Mouse (Mus musculus): Measurements from ENCODE around the gene Rbks. TPM values are rescaled to one million over a fixed set of nuclear protein-coding genes. Genes with fewer than 3 reads are reported as not detected.

Gene Rbks
- total RNA-seq, 2 experiments from 2014 or later = 3.9 to 5.9 TPM

DNA sequence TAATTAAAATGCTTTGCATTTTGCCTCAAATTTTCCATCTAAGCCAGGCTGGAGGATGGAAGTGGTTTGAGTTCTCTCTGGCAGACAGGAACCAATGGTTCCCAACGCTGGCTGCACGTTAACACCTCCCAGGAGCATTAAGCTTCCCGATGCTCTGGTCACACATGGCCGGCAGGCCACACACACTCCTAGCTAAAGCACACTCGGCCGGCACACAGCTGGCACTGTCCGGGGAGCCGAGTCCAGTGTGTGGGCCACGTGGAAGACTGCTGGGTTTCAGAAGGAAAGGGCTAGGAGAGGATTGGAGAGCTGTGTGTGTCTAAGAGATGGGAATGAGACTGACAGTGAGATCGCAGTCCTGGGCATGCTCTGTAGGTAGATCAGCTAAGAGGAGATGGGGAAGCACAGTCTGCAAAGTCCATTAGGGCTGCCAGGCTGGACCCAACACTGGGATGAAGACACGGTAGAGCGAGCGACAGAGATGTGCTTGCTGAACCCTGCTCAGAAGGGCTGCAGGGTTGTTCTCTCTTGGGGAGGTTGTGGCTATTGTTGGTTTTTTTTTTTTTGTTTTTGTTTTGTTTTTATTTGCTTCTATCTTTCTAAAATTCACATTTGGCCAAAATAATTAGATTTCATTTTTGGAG lies 29.0 kb downstream of the Rbks start:
- Histone ChIP-seq H3K27ac (no peak overlapping the region), H3K4me3 (no peak overlapping the region)
- intact Hi-C loops (cut with DNase I) = no loop called here
- TF ChIP-seq CTCF (IDR thresholded peaks at IDR 0.05) = no peak
- no peak for DNase-seq

DNA sequence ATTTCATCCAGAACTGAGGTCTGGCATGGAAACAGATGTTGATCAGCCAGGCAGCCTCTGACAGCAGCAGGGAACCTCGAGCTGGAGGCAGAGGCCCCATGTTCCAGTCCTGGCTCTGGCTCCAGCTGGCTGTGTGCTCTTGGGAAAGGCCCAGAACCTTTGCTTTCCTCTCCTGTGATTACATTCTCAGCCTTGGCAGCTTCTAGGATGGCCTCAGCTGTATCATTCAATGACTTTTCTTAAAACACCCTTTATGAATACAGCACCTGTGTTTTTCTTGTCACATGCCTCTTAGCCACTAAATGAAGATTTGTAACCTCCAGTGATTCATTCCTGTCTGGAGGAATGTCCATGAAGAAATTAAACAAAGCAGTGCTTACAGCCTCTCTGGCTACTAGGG lies 31.3 kb downstream of the Rbks start:
- no peak for TF ChIP-seq CTCF (IDR thresholded peaks at IDR 0.05)
- intact Hi-C loops (cut with DNase I) = no loop called here
- Histone ChIP-seq H3K27ac (no peak overlapping the region; the same call in 1 of the 2 replicates), H3K4me3 (no peak overlapping the region)
- peak; percentile 48 for DNase-seq

DNA sequence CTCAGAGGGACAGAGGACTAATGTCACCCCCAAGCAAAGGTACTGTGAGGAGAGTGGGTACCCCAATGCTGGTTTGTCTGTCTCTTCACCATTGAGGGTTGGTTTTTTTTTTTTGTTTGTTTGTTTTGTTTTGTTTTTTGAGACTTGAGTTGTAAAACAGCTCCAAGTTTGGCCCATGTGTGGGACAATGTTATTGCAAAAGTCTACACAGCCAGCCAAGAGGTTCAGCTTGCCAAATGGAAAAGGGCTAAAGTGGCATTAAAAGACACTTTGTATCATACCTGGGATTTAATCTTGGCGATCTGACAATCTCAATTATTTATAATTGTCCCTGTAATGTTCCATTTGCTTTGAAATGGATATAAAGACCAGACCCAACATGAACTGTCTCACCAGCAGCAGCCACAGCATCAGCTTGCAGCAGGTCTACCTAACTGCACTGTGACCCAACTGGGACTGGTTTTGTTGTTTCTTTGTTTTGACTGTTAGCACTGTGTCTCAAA lies 41.7 kb downstream of the Rbks start:
- Histone ChIP-seq H3K4me3 (no peak overlapping the region), H3K27ac (no peak overlapping the region)
- no peak for TF ChIP-seq CTCF (IDR thresholded peaks at IDR 0.05)
- no peak for DNase-seq
- intact Hi-C loops (cut with DNase I) = no loop called here

DNA sequence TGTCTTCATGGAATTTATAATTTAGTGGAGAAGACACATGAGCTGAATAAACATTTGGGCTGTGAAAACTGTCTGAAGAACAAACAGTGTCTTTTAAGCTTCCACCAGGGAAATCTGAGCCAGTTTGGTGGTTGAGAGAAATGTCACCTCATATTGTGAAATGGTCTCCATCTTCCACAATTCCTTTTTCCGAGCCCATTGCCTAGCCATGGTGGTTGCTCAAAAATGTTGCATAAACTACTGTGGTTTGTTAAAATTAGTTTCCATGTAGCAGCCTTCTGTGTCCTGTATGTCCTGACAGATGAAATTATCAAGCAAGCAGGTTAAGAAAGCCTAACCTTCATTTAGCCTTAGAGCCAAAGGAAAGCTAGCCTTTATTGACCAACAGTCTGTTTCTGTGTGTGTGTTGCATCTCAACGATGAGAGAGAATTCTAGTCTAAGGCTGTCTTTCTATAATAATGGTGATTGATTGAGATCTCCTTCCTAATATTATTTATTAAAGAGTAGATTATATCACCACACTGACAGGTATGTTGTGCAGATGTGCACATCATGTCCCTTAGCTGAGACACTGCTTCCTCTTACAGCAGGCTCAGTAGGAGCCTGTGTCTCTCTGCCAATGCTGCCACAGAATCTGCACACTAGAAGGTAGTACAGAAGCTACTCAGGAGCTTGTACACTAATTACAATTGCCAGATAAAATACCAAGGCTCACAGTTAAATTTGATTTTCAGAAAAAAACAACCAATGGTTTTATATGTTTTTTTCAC lies 46.7 kb downstream of the Rbks start:
- H3K27ac ChIP-seq = no peak overlapping the region
- intact Hi-C loops (cut with DNase I) = no loop called here
- H3K4me3 ChIP-seq = no peak overlapping the region
- DNase-seq = no peak
- TF ChIP-seq CTCF (IDR thresholded peaks at IDR 0.05) = no peak

- intact Hi-C loops (cut with DNase I) = no loop called here
- TF ChIP-seq CTCF (IDR thresholded peaks at IDR 0.05) = no peak
Measured at GRCm38 (mm10) chr5:31647327-31647726, 50.1 kb downstream of the Rbks start.

GRCm38 (mm10) chr5:31646574-31646973 lies 50.9 kb downstream of the Rbks start:
- no peak for DNase-seq
- intact Hi-C loops (cut with DNase I) = no loop called here

More at GRCm38 (mm10) chr5:31647327-31647726, 50.1 kb downstream of the Rbks start:
- no peak overlapping the region for H3K27ac ChIP-seq
- H3K4me3 ChIP-seq = no peak overlapping the region
- DNase-seq = no peak

DNA sequence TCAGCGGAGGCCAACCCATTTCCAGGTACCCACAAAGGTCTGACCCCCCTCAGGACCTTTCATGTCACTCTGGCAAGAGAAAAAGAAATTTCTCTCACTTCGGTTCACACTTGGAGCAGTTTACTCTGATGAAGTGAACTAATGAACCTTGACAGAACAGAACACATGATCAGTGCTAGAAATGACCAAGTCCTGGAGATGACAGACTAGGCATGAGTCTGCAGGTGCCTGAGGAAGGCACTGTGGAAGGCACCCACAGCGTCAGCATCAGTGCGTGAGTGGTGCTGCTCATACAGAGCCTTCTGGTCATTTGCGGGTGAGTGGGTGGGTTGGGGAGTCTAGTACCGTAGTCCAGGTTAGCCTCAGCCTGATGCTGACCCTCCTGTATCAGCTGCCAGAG lies 51.6 kb downstream of the Rbks start:
- no peak overlapping the region for H3K4me3 ChIP-seq
- DNase-seq = no peak
- H3K27ac ChIP-seq = no peak overlapping the region
- no peak for TF ChIP-seq CTCF (IDR thresholded peaks at IDR 0.05)
- intact Hi-C loops (cut with DNase I) = no loop called here

More at GRCm38 (mm10) chr5:31646574-31646973, 50.9 kb downstream of the Rbks start:
- Histone ChIP-seq H3K4me3 (no peak overlapping the region), H3K27ac (no peak overlapping the region)
- no peak for TF ChIP-seq CTCF (IDR thresholded peaks at IDR 0.05)

GRCm38 (mm10) chr5:31644847-31645246 lies 52.6 kb downstream of the Rbks start:
- intact Hi-C loops (cut with DNase I) = no loop called here
- Histone ChIP-seq H3K4me3 (no peak overlapping the region), H3K27ac (peak overlapping the region; percentile 71)
- DNase-seq = peak; percentile 33
- no peak for TF ChIP-seq CTCF (IDR thresholded peaks at IDR 0.05)

DNA sequence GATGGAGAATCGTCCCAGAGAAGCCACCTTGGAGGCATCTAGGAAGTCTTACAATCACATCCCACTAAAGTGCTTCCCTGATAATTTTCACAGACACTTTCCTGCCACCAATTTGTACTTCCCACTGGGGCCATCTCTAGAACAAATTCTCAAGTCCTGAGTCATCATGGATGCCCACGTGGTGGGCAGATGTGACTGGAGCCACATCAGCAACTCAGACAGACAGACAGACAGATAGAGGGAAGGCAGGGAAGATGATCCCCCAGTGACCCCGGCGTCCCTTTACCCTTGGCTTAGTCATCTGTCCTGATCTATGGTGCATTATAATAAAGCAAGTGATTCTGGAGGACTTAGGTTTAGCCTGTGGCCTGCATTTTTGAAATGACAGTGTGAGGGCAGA lies 53.2 kb downstream of the Rbks start:
- intact Hi-C loops (cut with DNase I) = no loop called here
- no peak for TF ChIP-seq CTCF (IDR thresholded peaks at IDR 0.05)
- no peak overlapping the region for H3K4me3 ChIP-seq
- H3K27ac ChIP-seq = peak overlapping the region; percentile 71
- DNase-seq = no peak

- intact Hi-C loops (cut with DNase I) = no loop called here
- no peak overlapping the region for H3K4me3 ChIP-seq
- no peak for DNase-seq
- TF ChIP-seq CTCF (IDR thresholded peaks at IDR 0.05) = no peak
- no peak overlapping the region for H3K27ac ChIP-seq
Measured at GRCm38 (mm10) chr5:31642300-31642699, 55.1 kb downstream of the Rbks start.

DNA sequence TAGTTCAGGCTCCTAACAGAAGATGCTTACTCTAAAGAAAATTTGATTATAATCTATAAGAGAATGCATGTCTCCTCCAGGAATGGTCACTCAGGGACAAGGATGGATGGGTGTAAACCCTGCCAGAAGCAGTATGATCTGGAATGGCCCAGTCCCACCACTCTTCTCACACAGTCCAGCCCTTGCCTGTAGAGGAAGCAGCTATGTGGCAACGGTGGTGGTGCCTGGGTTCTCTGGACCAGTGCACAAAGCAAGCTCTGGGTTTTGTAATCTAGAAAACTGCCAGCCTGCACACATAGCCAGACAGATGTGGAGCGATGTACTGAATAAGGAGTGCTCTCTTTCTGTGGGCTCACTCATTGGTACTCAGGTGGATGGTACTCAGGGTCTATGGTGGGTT lies 56.9 kb downstream of the Rbks start:
- no peak for TF ChIP-seq CTCF (IDR thresholded peaks at IDR 0.05)
- Histone ChIP-seq H3K4me3 (no peak overlapping the region), H3K27ac (no peak overlapping the region)
- no peak for DNase-seq
- intact Hi-C loops (cut with DNase I) = no loop called here

- no peak for TF ChIP-seq CTCF (IDR thresholded peaks at IDR 0.05)
- Histone ChIP-seq H3K4me3 (no peak overlapping the region), H3K27ac (peak overlapping the region; percentile 63)
- intact Hi-C loops (cut with DNase I) = no loop called here
- no peak for DNase-seq
Measured at GRCm38 (mm10) chr5:31636636-31637253, 60.7 kb downstream of the Rbks start.

DNA sequence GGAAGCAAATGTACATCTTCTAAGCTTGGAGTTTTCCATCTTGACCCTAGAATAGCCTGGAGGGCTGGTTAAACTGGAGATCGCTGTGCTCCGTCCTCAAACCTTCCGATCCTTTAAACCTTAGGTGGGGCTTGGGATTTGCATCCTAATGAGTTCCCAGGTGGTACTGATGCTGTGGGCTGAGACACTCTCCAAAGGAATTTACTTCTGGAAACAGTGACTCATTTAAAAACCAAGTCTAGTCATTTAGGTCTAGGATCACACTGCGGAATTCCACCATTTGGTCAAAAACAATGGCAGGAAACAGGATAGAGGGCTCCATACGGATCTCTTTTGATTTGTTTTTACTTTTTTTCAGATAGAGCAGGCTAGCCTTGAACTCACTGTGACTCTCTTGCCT lies 62.7 kb downstream of the Rbks start:
- Histone ChIP-seq H3K4me3 (no peak overlapping the region), H3K27ac (no peak overlapping the region; the same call in 1 of the 2 replicates)
- no peak for TF ChIP-seq CTCF (IDR thresholded peaks at IDR 0.05)
- intact Hi-C loops (cut with DNase I) = no loop called here
- DNase-seq = no peak
